Mouse (Mus musculus) stomach, embryonic 16.5 days (tissue): ENCODE results near the gene Gm9048. TPM values are rescaled to one million over a fixed set of nuclear protein-coding genes. Genes with fewer than 3 reads are reported as not detected.
"Not testable (repeated sequence)": the region's sequence is repeated elsewhere in the genome, so short reads cannot be mapped to it uniquely, and the experiment has no call there.

Experiments used
- ATAC-seq: fragments of 200-750 bp; cut with Nextera tagmentation; 2 replicates; pipeline ENCODE4 v1.8.0; 2017; ENCODE audit warnings: moderate number of reproducible peaks, moderate TSS enrichment; ENCODE audit not compliant: insufficient read depth, low FRiP score
- H3K27ac ChIP-seq: fragments of 300-500 bp; sonication (generic); 2 replicates; pipeline ENCODE4 v1.5.1; 2014; ENCODE audit warnings: low read length
- H3K27me3 ChIP-seq: fragments of 300-500 bp; sonication (generic); 2 replicates; pipeline ENCODE4 v1.6.1; 2014; ENCODE audit warnings: low read length, control low read depth, mixed read lengths; ENCODE audit not compliant: control insufficient read depth, insufficient read depth
- H3K36me3 ChIP-seq: fragments of 300-500 bp; sonication (generic); 2 replicates; pipeline ENCODE4 v1.6.1; 2014; ENCODE audit warnings: low read length; ENCODE audit not compliant: control insufficient read depth, insufficient read depth
- H3K4me1 ChIP-seq: fragments of 300-500 bp; sonication (generic); 2 replicates; pipeline ENCODE4 v1.6.1; 2014; ENCODE audit warnings: low read length, control low read depth, mixed read lengths; ENCODE audit not compliant: control insufficient read depth, insufficient read depth
- H3K4me2 ChIP-seq: fragments of 300-500 bp; sonication (generic); 2 replicates; pipeline ENCODE4 v1.6.1; 2014; ENCODE audit warnings: low read depth, low read length, mixed read lengths
- H3K4me3 ChIP-seq: fragments of 300-500 bp; sonication (generic); replicated peaks from 2 replicates; pipeline ENCODE4 v1.5.1; 2014; ENCODE audit warnings: mild to moderate bottlenecking, low read length
- H3K9ac ChIP-seq: fragments of 300-500 bp; sonication (generic); 2 replicates; pipeline ENCODE4 v1.6.1; 2014; ENCODE audit warnings: low read length
- H3K9me3 ChIP-seq: fragments of 300-500 bp; sonication (generic); replicated peaks from 2 replicates; pipeline ENCODE4 v1.6.1; 2016; ENCODE audit warnings: low read length, control low read depth; ENCODE audit not compliant: control insufficient read depth
- WGBS: fragments of 180-500 bp; shearing (Covaris S2); extraction: QIAGEN DNeasy Blood & Tissue Kit; methylation state at CpG from one replicate; pipeline ENCODE4 v1.1.7; 2014; 5-methylcytosine and 5-hydroxymethylcytosine counted together
- polyA plus RNA-seq: library from polyadenylated mRNA; unstranded; fragments of >200 nt; fragmentation: Nextera tagmentation; extraction: Ambion mirVana; gene quantifications from 2 replicates; pipeline ENCODE4 v1.2.1, GENCODE M21; 2015

Gm9048 gene
- polyA plus RNA-seq: not detected in 2 replicates

DNA sequence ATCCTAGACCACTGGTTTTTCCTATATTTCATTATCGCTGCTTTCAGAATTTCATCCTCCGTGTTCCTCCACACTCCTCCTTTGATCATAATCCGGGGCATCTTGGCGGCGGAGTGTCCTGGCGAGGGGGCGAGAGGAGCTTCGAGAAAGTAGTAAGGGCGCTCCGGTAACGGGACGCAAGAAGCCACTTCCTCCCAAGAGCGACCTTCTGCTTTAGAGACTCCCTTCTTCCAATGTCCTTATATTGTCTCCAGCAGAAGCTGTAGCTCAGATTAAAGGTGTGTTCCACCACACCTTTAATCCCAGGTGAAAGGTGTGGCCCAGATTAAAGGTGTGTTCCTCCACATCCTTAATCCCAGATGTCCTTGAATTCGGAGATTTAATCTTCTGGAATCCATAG is at the start of gene Gm9048:
TSS of gene Gm9048 (minus strand) at position 101 of the 400 bp plus-strand sequence.
- H3K36me3 ChIP-seq: not testable (repeated sequence)
- WGBS: 89% methylated on average over 1 of the region's 14 CpGs

DNA sequence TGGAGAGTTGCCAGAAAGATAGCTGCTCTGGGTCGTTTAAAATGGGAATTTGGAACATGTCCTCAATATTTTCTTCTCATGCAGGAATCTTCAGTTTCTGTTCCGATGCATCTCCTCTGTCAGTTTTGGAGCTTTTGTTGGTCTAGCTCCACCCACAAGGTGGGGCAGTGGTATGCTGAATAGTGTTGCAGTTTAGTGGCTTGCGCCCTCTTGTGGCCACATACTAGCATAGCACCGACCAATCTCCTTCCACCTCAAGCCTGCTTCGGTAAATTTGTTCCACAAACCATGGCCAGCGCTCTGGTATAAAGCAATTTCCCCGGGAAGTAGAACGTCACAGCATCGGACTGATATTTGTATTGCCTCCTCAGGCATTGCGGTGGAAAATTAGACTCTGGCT is 22.0 kb upstream of the Gm9048 start:
- Histone ChIP-seq H3K27ac (no peak overlapping the region), H3K27me3 (no peaks in the 10 kb centered on the region), H3K4me3 (peak overlapping the region; percentile 21), H3K4me1 (no peaks in the 10 kb centered on the region), H3K9ac (no peak overlapping the region), H3K4me2 (peak overlapping the region; percentile 45), H3K9me3 (no peaks in the 10 kb centered on the region), H3K36me3 (no peaks in the 10 kb centered on the region)
- peak; percentile 71; the same call in 1 of the 2 replicates for ATAC-seq
- 4% methylated on average over 10 of the region's 10 CpGs for WGBS

More for the DNA sequence above, at the start of gene Gm9048:
- not testable (repeated sequence) for H3K4me1 ChIP-seq, H3K9ac ChIP-seq, H3K9me3 ChIP-seq, H3K27me3 ChIP-seq, H3K4me2 ChIP-seq, ATAC-seq, H3K4me3 ChIP-seq, H3K27ac ChIP-seq

DNA sequence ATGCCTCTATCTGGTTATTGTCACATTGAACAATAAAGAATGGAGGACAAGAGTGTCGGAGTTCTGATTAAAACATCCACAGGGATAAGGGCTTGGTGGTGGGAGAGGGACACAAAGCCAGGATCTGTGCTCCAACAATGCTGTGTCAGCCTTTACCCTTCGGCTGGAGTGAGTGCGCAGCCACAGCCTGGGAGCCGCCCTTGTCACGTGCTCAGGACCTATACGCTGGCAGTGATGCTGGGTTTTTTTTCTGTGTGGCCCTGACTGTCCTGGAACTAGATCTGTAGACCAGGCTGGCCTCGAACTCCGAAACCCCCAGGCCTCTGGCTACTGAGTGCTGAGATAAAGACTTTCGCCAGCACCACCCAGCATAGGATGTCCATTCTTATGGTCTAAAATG is 21.0 kb upstream of the Gm9048 start:
- H3K4me2 ChIP-seq: no peak overlapping the region
- no peak for ATAC-seq
- WGBS: 91% methylated on average over 9 of the region's 9 CpGs
- no peak overlapping the region for H3K9ac ChIP-seq
- no peak overlapping the region for H3K4me3 ChIP-seq
- no peaks in the 10 kb centered on the region for H3K36me3 ChIP-seq
- H3K27me3 ChIP-seq: no peaks in the 10 kb centered on the region
- H3K27ac ChIP-seq: no peak overlapping the region
- no peaks in the 10 kb centered on the region for H3K4me1 ChIP-seq
- no peaks in the 10 kb centered on the region for H3K9me3 ChIP-seq

- H3K4me2 ChIP-seq, H3K27me3 ChIP-seq, ATAC-seq, H3K36me3 ChIP-seq, H3K4me1 ChIP-seq, H3K4me3 ChIP-seq, H3K27ac ChIP-seq, H3K9me3 ChIP-seq, H3K9ac ChIP-seq: not testable (repeated sequence)
- WGBS: 60% methylated on average over 1 of the region's 11 CpGs
Measured at GRCm38 (mm10) chr10:118354005-118354404, 5.5 kb upstream of the Gm9048 start, which contains the start of gene Gm9049. TSS of gene Gm9049 (minus strand) at chr10:118354105.

- not testable (repeated sequence) for ATAC-seq, H3K4me3 ChIP-seq, H3K27me3 ChIP-seq, H3K36me3 ChIP-seq, H3K4me1 ChIP-seq, H3K4me2 ChIP-seq, H3K27ac ChIP-seq, H3K9me3 ChIP-seq, H3K9ac ChIP-seq
- WGBS: no CpG with 5 or more reads among the region's 14 CpGs
Measured at GRCm38 (mm10) chr10:118343155-118343554, 5.3 kb downstream of the Gm9048 start, which contains the start of gene Gm9046. TSS of gene Gm9046 (minus strand) at chr10:118343255.

- no CpG with 5 or more reads among the region's 14 CpGs for WGBS
- not testable (repeated sequence) for ATAC-seq, H3K9me3 ChIP-seq
Measured at GRCm38 (mm10) chr10:118337731-118338130, 10.7 kb downstream of the Gm9048 start, which contains the start of gene Gm9045. TSS of gene Gm9045 (minus strand) at chr10:118337831.

DNA sequence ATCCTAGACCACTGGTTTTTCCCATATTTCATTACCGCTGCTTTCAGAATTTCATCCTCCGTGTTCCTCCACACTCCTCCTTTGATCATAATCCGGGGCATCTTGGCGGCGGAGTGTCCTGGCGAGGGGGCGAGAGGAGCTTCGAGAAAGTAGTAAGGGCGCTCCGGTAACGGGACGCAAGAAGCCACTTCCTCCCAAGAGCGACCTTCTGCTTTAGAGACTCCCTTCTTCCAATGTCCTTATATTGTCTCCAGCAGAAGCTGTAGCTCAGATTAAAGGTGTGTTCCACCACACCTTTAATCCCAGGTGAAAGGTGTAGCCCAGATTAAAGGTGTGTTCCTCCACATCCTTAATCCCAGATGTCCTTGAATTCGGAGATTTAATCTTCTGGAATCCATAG is 16.2 kb downstream of the Gm9048 start, which contains the start of gene Gm9044:
TSS of gene Gm9044 (minus strand) at position 101 of the 400 bp plus-strand sequence.
- not testable (repeated sequence) for H3K4me2 ChIP-seq, ATAC-seq, H3K9me3 ChIP-seq, H3K27ac ChIP-seq, H3K4me1 ChIP-seq, H3K4me3 ChIP-seq, H3K9ac ChIP-seq, H3K27me3 ChIP-seq, H3K36me3 ChIP-seq
- no CpG with 5 or more reads among the region's 14 CpGs for WGBS

More at GRCm38 (mm10) chr10:118337731-118338130, 10.7 kb downstream of the Gm9048 start, which contains the start of gene Gm9045:
- H3K4me1 ChIP-seq, H3K27ac ChIP-seq, H3K4me2 ChIP-seq, H3K4me3 ChIP-seq, H3K36me3 ChIP-seq, H3K27me3 ChIP-seq, H3K9ac ChIP-seq: not testable (repeated sequence)

DNA sequence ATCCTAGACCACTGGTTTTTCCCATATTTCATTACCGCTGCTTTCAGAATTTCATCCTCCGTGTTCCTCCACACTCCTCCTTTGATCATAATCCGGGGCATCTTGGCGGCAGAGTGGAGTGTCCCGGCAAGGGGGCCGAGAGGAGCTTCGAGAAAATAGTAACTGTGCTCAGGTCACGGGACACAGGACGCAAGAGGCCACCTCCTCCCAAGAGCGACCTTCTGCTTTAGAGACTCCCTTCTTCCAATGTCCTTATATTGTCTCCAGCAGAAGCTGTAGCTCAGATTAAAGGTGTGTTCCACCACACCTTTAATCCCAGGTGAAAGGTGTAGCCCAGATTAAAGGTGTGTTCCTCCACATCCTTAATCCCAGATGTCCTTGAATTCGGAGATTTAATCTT is 21.6 kb downstream of the Gm9048 start, which contains the start of gene Gm9040:
TSS of gene Gm9040 (minus strand) at position 101 of the 400 bp plus-strand sequence.
- H3K4me1 ChIP-seq, ATAC-seq, H3K4me2 ChIP-seq, H3K9ac ChIP-seq, H3K4me3 ChIP-seq, H3K27ac ChIP-seq, H3K9me3 ChIP-seq, H3K36me3 ChIP-seq, H3K27me3 ChIP-seq: not testable (repeated sequence)
- WGBS: no CpG with 5 or more reads among the region's 11 CpGs

DNA sequence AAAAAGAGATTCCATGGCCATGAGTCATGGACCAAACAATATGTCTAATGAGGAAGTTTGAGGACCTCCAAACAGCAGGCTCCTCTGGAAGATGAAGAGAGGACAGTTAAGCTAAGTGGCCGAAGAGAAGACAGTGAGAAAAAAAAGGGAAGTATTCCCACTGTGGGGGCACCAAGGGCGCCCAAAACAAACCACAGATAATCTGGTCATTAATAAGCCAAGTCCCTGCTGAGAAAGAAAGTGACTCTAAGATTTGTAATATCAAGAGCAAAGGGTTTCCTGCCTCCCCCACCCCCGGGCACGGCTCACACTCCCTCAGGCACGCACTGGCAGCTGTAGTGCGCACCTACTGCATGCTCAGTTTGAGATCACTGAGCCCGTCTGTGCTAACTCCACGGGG is 29.5 kb downstream of the Gm9048 start:
- no peak overlapping the region for H3K27ac ChIP-seq
- no peak for ATAC-seq
- 77% methylated on average over 8 of the region's 8 CpGs for WGBS
- no peaks in the 10 kb centered on the region for H3K9me3 ChIP-seq
- no peak overlapping the region for H3K9ac ChIP-seq
- no peaks in the 10 kb centered on the region for H3K27me3 ChIP-seq
- H3K4me2 ChIP-seq: no peak overlapping the region
- H3K4me3 ChIP-seq: no peak overlapping the region
- no peaks in the 10 kb centered on the region for H3K4me1 ChIP-seq
- no peaks in the 10 kb centered on the region for H3K36me3 ChIP-seq
